Mouse (Mus musculus): ENCODE results near the gene 1600002K03Rik. TPM values are rescaled to one million over a fixed set of nuclear protein-coding genes. Genes with fewer than 3 reads are reported as not detected.

Gene 1600002K03Rik
- polyA plus RNA-seq, 1 experiment, result 18.5 TPM

GRCm38 (mm10) chr10:80148610-80149290, 24.0 kb upstream of the 1600002K03Rik start:
- DNase-seq (ENCODE audit: low read depth), result peak; percentile 98
- peak; percentile 65 for TF ChIP-seq CTCF (IDR thresholded peaks at IDR 0.05; ENCODE audit: borderline replicate concordance, extremely low read depth, insufficient read depth, insufficient read length)
- TF ChIP-seq POLR2A (IDR thresholded peaks at IDR 0.05; ENCODE audit: borderline replicate concordance, extremely low read depth, insufficient read depth, insufficient read length, poor library complexity, severe bottlenecking), result peak; percentile 29; the same call in 1 of the 2 replicates

- DNase-seq (ENCODE audit: low read depth), result peak; percentile 100
- TF ChIP-seq CTCF (IDR thresholded peaks at IDR 0.05; ENCODE audit: borderline replicate concordance, extremely low read depth, insufficient read depth, insufficient read length) (no peak), POLR2A (IDR thresholded peaks at IDR 0.05; ENCODE audit: borderline replicate concordance, extremely low read depth, insufficient read depth, insufficient read length, poor library complexity, severe bottlenecking) (peak; percentile 72; the same call in 1 of the 2 replicates)
Observed at GRCm38 (mm10) chr10:80149291-80150225, 23.2 kb upstream of the 1600002K03Rik start.

GRCm38 (mm10) chr10:80150226-80151210, 22.2 kb upstream of the 1600002K03Rik start:
- no peak for TF ChIP-seq CTCF (IDR thresholded peaks at IDR 0.05; ENCODE audit: borderline replicate concordance, extremely low read depth, insufficient read depth, insufficient read length)
- TF ChIP-seq POLR2A (IDR thresholded peaks at IDR 0.05; ENCODE audit: borderline replicate concordance, extremely low read depth, insufficient read depth, insufficient read length, poor library complexity, severe bottlenecking), result peak; percentile 17; the same call in 1 of the 2 replicates
- peak; percentile 91 for DNase-seq (ENCODE audit: low read depth)

GRCm38 (mm10) chr10:80151211-80152034, 21.3 kb upstream of the 1600002K03Rik start:
- DNase-seq (ENCODE audit: low read depth), result peak; percentile 71
- TF ChIP-seq POLR2A (IDR thresholded peaks at IDR 0.05; ENCODE audit: borderline replicate concordance, extremely low read depth, insufficient read depth, insufficient read length, poor library complexity, severe bottlenecking) (no peak), CTCF (IDR thresholded peaks at IDR 0.05; ENCODE audit: borderline replicate concordance, extremely low read depth, insufficient read depth, insufficient read length) (no peak)

GRCm38 (mm10) chr10:80152071-80152872, 20.5 kb upstream of the 1600002K03Rik start:
- TF ChIP-seq CTCF (IDR thresholded peaks at IDR 0.05; ENCODE audit: borderline replicate concordance, extremely low read depth, insufficient read depth, insufficient read length) (no peak), POLR2A (IDR thresholded peaks at IDR 0.05; ENCODE audit: borderline replicate concordance, extremely low read depth, insufficient read depth, insufficient read length, poor library complexity, severe bottlenecking) (no peak)
- peak; percentile 71 for DNase-seq (ENCODE audit: low read depth)

- TF ChIP-seq POLR2A (IDR thresholded peaks at IDR 0.05; ENCODE audit: borderline replicate concordance, extremely low read depth, insufficient read depth, insufficient read length, poor library complexity, severe bottlenecking), result no peak
- TF ChIP-seq CTCF (IDR thresholded peaks at IDR 0.05; ENCODE audit: borderline replicate concordance, extremely low read depth, insufficient read depth, insufficient read length), result no peak
- DNase-seq (ENCODE audit: low read depth), result no peak
Observed at GRCm38 (mm10) chr10:80152873-80153260, 19.9 kb upstream of the 1600002K03Rik start.

- no peak for DNase-seq (ENCODE audit: low read depth)
- TF ChIP-seq POLR2A (IDR thresholded peaks at IDR 0.05; ENCODE audit: borderline replicate concordance, extremely low read depth, insufficient read depth, insufficient read length, poor library complexity, severe bottlenecking) (no peak), CTCF (IDR thresholded peaks at IDR 0.05; ENCODE audit: borderline replicate concordance, extremely low read depth, insufficient read depth, insufficient read length) (no peak)
Observed at GRCm38 (mm10) chr10:80153713-80154112, 19.0 kb upstream of the 1600002K03Rik start.

GRCm38 (mm10) chr10:80154384-80154783, 18.4 kb upstream of the 1600002K03Rik start:
- no peak for DNase-seq (ENCODE audit: low read depth)
- TF ChIP-seq POLR2A (IDR thresholded peaks at IDR 0.05; ENCODE audit: borderline replicate concordance, extremely low read depth, insufficient read depth, insufficient read length, poor library complexity, severe bottlenecking) (no peak), CTCF (IDR thresholded peaks at IDR 0.05; ENCODE audit: borderline replicate concordance, extremely low read depth, insufficient read depth, insufficient read length) (no peak)

GRCm38 (mm10) chr10:80155277-80155676, 17.5 kb upstream of the 1600002K03Rik start:
- DNase-seq (ENCODE audit: low read depth), result no peak
- no peak for TF ChIP-seq POLR2A (IDR thresholded peaks at IDR 0.05; ENCODE audit: borderline replicate concordance, extremely low read depth, insufficient read depth, insufficient read length, poor library complexity, severe bottlenecking)
- TF ChIP-seq CTCF (IDR thresholded peaks at IDR 0.05; ENCODE audit: borderline replicate concordance, extremely low read depth, insufficient read depth, insufficient read length), result no peak

All from brain, embryonic 14.5 days (tissue).